Mouse (Mus musculus) central nervous system, embryonic 18 days (tissue): Measurements from ENCODE around the gene Iqcf5. TPM values are rescaled to one million over a fixed set of nuclear protein-coding genes. Genes with fewer than 3 reads are reported as not detected.

ENCODE experiments used
- polyA plus RNA-seq: library from polyadenylated mRNA; depleted of rRNA; stranded (reverse); fragments of >200 nt; gene quantifications from 2 replicates; pipeline ENCODE4 v1.2.3, GENCODE M21; 2012; rRNA removed

The Iqcf5 gene
- 0.24 TPM in 1 of 2 replicates, not detected in the other for polyA plus RNA-seq

GRCm38 (mm10) chr9:106514273-106514672 lies at the start of gene Iqcf5:
Iqcf5 (plus strand) TSS chr9:106514573.

DNA sequence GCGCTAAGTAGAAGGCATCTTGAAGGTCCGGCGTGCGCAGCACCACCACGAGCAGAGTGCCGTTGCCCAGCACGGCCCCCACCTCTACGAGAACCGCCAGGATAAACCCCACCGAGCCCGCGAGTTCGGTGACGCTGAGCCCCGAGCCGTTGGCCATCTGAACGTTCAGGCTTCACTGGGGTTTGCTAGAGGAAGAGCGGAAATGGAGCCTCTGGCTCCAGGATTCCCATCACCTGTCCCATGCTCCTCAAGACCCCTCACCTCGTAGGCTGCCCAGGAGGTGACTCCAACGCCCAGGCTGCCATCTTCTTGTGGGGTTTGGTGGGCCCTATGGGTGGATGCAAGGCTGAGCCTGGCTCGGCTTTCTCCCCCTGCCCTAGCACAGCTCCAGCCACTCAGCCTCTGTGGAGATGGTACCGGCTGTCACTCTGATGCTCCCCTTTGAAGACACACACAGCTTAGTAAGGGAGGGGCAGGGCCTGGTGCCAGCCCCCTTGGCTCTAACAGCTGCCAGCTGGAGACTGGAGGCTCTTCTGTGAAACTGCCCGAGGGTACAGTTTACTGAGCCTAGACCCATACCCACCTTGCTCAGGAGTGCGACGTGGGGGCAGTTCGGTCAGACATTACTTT lies 48.7 kb upstream of the Iqcf5 start, which contains the start of gene Gpr62:
TSS of gene Gpr62 (minus strand) at position 368 of the 630 bp plus-strand sequence.

GRCm38 (mm10) chr9:106475663-106476001 lies 38.7 kb upstream of the Iqcf5 start, which contains the start of gene Rrp9:
Rrp9 (plus strand) TSS chr9:106475963.

DNA sequence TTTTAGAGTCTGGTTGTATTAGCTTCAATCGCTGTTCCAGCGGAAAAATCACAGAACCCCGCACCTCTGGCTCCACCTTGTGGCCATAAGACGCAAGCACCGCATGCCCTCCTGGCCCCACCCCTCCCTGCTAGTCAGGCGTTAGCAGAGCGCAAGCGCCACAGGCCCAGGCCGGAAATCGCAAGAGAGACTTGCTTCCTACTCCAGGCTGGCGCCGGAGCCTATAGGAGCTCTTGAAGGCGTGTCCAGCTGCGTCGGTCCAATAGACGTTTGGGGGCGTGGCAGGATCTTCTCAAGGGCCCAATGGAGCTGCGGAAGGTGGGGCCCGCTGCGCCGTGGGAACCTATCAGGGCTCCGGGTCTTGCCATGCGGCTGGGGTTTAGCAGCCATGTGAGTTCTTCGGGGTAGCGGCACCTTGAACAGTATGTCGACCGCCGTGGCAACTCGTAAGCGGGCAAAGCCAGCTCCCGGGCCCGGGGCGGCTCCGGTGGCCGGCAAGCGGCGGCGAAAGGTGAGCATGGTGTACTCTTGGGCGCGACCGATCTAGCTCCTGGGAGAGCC lies 37.4 kb upstream of the Iqcf5 start, which contains the start of gene Parp3:
TSS of gene Parp3 (minus strand) at position 26 of the 561 bp plus-strand sequence.

GRCm38 (mm10) chr9:106499667-106500066 lies 14.7 kb upstream of the Iqcf5 start, which contains the start of gene Iqcf1:
Iqcf1 (plus strand) TSS chr9:106499967.

DNA sequence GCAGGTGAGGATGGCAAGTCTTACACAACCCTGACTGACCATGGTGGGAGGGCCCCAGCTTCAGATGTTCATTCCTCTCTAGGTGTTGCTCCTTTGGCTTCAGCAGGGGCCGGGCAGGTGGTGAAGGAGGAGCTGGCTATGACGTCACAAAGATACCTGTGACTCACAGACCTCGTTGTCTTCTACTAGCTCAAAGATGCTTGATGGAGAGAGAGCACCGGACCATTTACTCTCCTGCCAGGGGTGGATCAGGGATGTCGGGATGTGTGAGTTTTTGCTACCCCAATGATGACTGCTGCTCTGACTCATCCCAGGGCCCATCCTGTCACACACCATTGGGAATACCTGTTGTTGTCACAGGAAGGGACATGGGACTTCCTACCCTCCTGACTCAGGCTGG lies 47.2 kb downstream of the Iqcf5 start, which contains the start of gene Iqcf3:
TSS of gene Iqcf3 (minus strand) at position 101 of the 400 bp plus-strand sequence.

Other genes starting within 250 kb of the Iqcf5 start
- gene Poc1a, start 233.5 kb upstream of the Iqcf5 start, polyA plus RNA-seq, result 8.3 and 9.5 TPM in 2 replicates
- gene Dusp7, start 145.9 kb upstream of the Iqcf5 start, polyA plus RNA-seq, result 43.2 and 43.9 TPM in 2 replicates
- gene Rpl29, start 85.1 kb upstream of the Iqcf5 start, polyA plus RNA-seq, result 797 and 834 TPM in 2 replicates
- gene Acy1, start 76.3 kb upstream of the Iqcf5 start, polyA plus RNA-seq, result 11.7 and 12.7 TPM in 2 replicates
- 21.1 and 21.6 TPM in 2 replicates for gene Abhd14b, start 67.1 kb upstream of the Iqcf5 start, polyA plus RNA-seq
- 92.3 and 95.3 TPM in 2 replicates for gene Abhd14a, start 66.9 kb upstream of the Iqcf5 start, polyA plus RNA-seq
- gene Pcbp4, start 61.3 kb upstream of the Iqcf5 start, polyA plus RNA-seq, result 529 and 536 TPM in 2 replicates
- gene Gpr62, start 48.6 kb upstream of the Iqcf5 start, polyA plus RNA-seq, result 0.70 and 0.74 TPM in 2 replicates
- 55.4 and 57.4 TPM in 2 replicates for gene Rrp9, start 38.6 kb upstream of the Iqcf5 start, polyA plus RNA-seq
- gene Parp3, start 37.6 kb upstream of the Iqcf5 start, polyA plus RNA-seq, result 1.8 and 2.3 TPM in 2 replicates
- not detected in 2 replicates for gene Iqcf1, start 14.6 kb upstream of the Iqcf5 start, polyA plus RNA-seq
- gene Iqcf3, start 47.1 kb downstream of the Iqcf5 start, polyA plus RNA-seq, result not detected in 2 replicates
- not detected in 2 replicates for gene Iqcf4, start 56.4 kb downstream of the Iqcf5 start, polyA plus RNA-seq
- not detected in 2 replicates for gene Iqcf6, start 112.0 kb downstream of the Iqcf5 start, polyA plus RNA-seq
- 19.3 and 22.2 TPM in 2 replicates for gene Grm2, start 141.5 kb downstream of the Iqcf5 start, polyA plus RNA-seq
- gene Tex264, start 171.4 kb downstream of the Iqcf5 start, polyA plus RNA-seq, result 69.3 and 72.1 TPM in 2 replicates